Mouse (Mus musculus): Measurements from ENCODE around the gene Nudcd3.
"Not testable (repeated sequence)": the region's sequence is repeated elsewhere in the genome, so short reads cannot be mapped to it uniquely, and the experiment has no call there.

Nudcd3 gene

GRCm38 (mm10) chr11:6130578-6130977, 69.6 kb downstream of the Nudcd3 start:
- no peak for DNase-seq (ENCODE audit: extremely low read depth, insufficient read length, low spot score)

- DNase-seq (ENCODE audit: extremely low read depth, insufficient read length, low spot score) = no peak
These were observed 76.6 kb downstream of the Nudcd3 start for GRCm38 (mm10) chr11:6123605-6124120.

GRCm38 (mm10) chr11:6122631-6123030, 77.6 kb downstream of the Nudcd3 start:
- DNase-seq (ENCODE audit: extremely low read depth, insufficient read length, low spot score) = no peak

- no peak for DNase-seq (ENCODE audit: extremely low read depth, insufficient read length, low spot score)
These were observed 79.6 kb downstream of the Nudcd3 start for GRCm38 (mm10) chr11:6120596-6120995.

- DNase-seq (ENCODE audit: extremely low read depth, insufficient read length, low spot score) = no peak
These were observed 80.2 kb downstream of the Nudcd3 start for GRCm38 (mm10) chr11:6120001-6120400.

- no peak for DNase-seq (ENCODE audit: extremely low read depth, insufficient read length, low spot score)
These were observed 80.9 kb downstream of the Nudcd3 start for GRCm38 (mm10) chr11:6119312-6119711.

GRCm38 (mm10) chr11:6117956-6118355, 82.3 kb downstream of the Nudcd3 start:
- DNase-seq (ENCODE audit: extremely low read depth, insufficient read length, low spot score) = no peak

- no peak for DNase-seq (ENCODE audit: extremely low read depth, insufficient read length, low spot score)
These were observed 88.3 kb downstream of the Nudcd3 start for GRCm38 (mm10) chr11:6111734-6112484.

- no peak for DNase-seq (ENCODE audit: extremely low read depth, insufficient read length, low spot score)
These were observed 90.2 kb downstream of the Nudcd3 start for GRCm38 (mm10) chr11:6109990-6110389.

GRCm38 (mm10) chr11:6108296-6108695, 91.9 kb downstream of the Nudcd3 start:
- DNase-seq (ENCODE audit: extremely low read depth, insufficient read length, low spot score) = peak; percentile 17

- no peak for DNase-seq (ENCODE audit: extremely low read depth, insufficient read length, low spot score)
These were observed 92.5 kb downstream of the Nudcd3 start for GRCm38 (mm10) chr11:6107722-6108121.

- no peak for DNase-seq (ENCODE audit: extremely low read depth, insufficient read length, low spot score)
These were observed 95.5 kb downstream of the Nudcd3 start for GRCm38 (mm10) chr11:6104734-6105133.

- not testable (repeated sequence) for DNase-seq (ENCODE audit: extremely low read depth, insufficient read length, low spot score)
These were observed 103.6 kb downstream of the Nudcd3 start for GRCm38 (mm10) chr11:6096637-6097036.

- DNase-seq (ENCODE audit: extremely low read depth, insufficient read length, low spot score) = no peak
These were observed 113.2 kb downstream of the Nudcd3 start for GRCm38 (mm10) chr11:6086991-6087390.

- no peak for DNase-seq (ENCODE audit: extremely low read depth, insufficient read length, low spot score)
These were observed 121.5 kb downstream of the Nudcd3 start for GRCm38 (mm10) chr11:6078737-6079136.

- DNase-seq (ENCODE audit: extremely low read depth, insufficient read length, low spot score) = no peak
These were observed 124.6 kb downstream of the Nudcd3 start for GRCm38 (mm10) chr11:6075618-6076066.

- no peak for DNase-seq (ENCODE audit: extremely low read depth, insufficient read length, low spot score)
These were observed 131.8 kb downstream of the Nudcd3 start for GRCm38 (mm10) chr11:6068181-6068957.

- no peak for DNase-seq (ENCODE audit: extremely low read depth, insufficient read length, low spot score)
These were observed 133.1 kb downstream of the Nudcd3 start for GRCm38 (mm10) chr11:6067160-6067559.

- DNase-seq (ENCODE audit: extremely low read depth, insufficient read length, low spot score) = no peak
These were observed 134.0 kb downstream of the Nudcd3 start, which contains the start of gene Camk2b for GRCm38 (mm10) chr11:6066176-6066575. Camk2b (minus strand) TSS chr11:6066362.

GRCm38 (mm10) chr11:6065551-6066121, 134.6 kb downstream of the Nudcd3 start:
- no peak for DNase-seq (ENCODE audit: extremely low read depth, insufficient read length, low spot score)

GRCm38 (mm10) chr11:6065046-6065521, 135.1 kb downstream of the Nudcd3 start:
- no peak for DNase-seq (ENCODE audit: extremely low read depth, insufficient read length, low spot score)

Measured in 3134 (cell line).